Mouse (Mus musculus) CD4-positive helper T cell, adult 2 months (primary cell): ENCODE data around the gene Ttyh2.
"Not testable (repeated sequence)": the region's sequence is repeated elsewhere in the genome, so short reads cannot be mapped to it uniquely, and the experiment has no call there.

Experiments
- DNase-seq: peaks from one replicate; pipeline ENCODE4 v3.0.0-alpha.2; 2012; ENCODE audit warnings: low read depth, missing footprints, low spot score

The Ttyh2 gene

GRCm38 (mm10) chr11:114662161-114662560 lies 13.1 kb upstream of the Ttyh2 start:
- no peak for DNase-seq

GRCm38 (mm10) chr11:114662746-114663362 lies 12.4 kb upstream of the Ttyh2 start:
- DNase-seq, result peak; percentile 54

DNA sequence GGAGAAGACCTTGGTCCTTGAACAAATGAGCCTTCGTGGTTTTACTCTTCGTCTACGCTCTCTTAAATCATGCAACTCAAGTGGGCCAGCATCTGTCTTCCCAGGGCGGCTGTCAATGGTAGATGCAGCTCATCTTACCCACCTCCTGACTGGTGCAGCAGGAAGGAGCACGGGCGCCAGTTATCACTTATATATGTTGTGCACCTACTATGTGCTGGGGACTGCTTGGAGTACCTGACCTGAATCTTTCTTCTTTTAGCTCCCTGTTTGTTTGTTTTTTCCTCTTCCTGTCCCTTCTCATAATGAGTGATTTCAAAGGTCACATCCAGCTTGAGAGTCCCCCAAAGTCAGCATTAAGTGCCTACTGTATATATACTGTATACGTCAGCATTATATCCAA lies 11.1 kb upstream of the Ttyh2 start:
- DNase-seq, result no peak

DNA sequence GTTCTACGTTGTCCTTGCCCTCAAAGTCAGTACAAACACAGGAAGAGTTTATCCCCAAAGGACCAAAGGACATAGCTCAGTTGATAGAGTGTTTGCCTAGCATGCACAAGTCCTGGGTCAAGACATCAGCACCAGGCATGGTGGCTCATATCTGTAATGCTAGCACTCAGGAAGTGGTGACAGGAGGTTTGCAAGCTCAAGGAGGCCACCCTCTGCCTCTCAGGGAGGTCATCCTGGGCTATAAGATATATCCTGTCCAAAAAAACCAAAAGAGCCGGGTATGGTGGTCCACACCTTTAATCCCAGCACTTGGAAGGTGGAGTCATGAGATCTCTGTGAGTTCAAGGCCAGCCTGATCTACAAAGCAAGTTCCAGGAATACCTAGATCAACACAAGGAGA lies 9.8 kb upstream of the Ttyh2 start:
- no peak for DNase-seq

GRCm38 (mm10) chr11:114666786-114667185 lies 8.4 kb upstream of the Ttyh2 start:
- no peak for DNase-seq

DNA sequence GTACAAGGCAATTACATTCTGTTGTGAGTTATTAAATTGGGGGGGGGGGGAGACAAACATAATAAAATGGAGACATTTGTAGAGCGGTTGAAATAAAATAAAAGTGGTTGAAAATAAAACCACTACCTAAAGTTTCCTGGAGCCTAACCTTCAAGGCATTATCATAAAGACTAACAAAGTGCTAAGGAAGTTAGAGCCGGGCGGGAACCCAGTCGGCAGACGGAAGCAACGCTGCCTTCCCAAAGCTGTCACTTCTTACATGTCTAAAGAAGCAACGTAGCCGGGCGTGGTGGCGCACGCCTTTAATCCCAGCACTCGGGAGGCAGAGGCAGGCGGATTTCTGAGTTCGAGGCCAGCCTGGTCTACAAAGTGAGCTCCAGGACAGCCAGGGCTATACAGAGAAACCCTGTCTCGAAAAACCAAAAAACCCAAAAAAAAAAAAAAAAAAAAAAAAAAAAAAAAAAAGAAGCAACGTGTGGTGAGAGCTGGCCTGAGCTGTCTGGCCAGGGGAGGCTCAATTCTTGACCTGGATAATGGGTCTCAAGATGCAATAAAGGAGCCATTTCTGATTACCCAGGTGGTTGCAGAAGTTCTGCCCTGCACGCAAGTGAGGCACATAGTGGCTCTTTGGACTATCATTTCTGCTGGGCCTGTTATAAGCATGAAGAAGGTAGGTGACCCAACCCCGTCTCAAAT lies 7.8 kb upstream of the Ttyh2 start:
- DNase-seq, result peak; percentile 22

GRCm38 (mm10) chr11:114667932-114668285 lies 7.3 kb upstream of the Ttyh2 start:
- peak; percentile 67 for DNase-seq

DNA sequence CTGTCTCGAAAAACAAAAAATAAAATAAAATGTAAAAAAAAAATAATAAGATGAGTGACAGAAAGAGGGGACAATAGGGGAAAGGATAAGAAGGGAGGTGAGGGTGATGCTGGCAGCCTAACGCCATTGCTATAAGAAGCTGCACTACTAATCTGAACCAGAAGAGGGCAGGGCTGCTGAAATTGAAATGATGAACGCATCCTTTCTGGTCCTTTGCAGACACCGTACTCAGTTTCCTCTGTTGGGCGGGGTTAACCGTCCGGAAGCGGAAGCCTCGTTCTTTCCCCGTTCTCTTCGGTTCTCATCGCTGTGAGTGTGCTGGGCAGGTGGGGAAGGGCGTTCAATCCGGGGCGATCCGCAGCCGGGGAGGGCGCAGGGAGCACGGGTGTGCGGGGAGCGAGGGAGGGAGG lies 6.9 kb upstream of the Ttyh2 start, which contains the start of gene Rpl38:
Gene Rpl38 (plus strand): TSS at position 224 of the 410 bp plus-strand sequence.
- DNase-seq, result peak; percentile 95

DNA sequence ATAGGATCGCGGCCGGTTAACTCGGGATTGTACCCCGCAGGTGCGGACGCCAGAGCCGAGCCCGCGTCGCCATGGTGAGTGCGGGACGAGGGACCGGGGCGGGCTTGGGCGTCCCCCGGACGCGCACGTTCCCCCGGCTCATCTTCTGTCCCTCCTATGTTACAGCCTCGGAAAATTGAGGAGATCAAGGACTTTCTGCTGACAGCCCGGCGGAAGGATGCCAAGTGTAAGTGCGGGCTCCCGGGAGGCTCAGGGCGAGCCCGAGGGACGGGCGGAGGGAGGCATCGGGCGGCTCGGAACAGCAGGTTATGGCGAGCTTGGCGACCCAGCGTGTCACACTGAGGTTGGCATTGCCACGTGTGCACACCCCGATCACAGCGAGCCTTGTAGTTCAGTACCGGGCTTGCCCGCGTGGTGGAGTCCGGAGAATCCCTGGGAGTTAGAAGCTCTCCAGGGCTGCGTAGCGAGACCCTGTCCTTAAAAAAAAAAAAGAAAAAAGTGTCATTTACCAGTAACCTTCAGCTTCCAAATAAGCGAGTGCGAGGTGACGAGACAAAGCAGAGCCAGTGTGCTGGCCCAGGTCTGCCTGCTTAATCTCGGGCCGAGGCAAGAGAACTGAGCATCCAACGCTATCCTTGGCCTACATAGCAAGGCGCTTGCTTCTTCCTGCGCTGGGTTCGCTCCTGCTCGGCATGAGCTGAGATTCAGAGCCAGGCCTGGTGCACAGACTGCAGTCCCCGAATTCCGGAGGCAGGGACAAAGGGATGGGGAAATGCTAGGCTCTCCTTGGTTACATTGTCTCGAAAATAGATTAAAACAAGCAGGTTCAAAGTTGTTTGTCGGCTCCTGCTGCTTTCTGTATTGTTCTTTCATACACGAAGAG lies 6.2 kb upstream of the Ttyh2 start:
- DNase-seq, result peak; percentile 85

- DNase-seq, result peak; percentile 69
Observed at GRCm38 (mm10) chr11:114669651-114670168, 5.5 kb upstream of the Ttyh2 start.

- DNase-seq, result no peak
Observed at GRCm38 (mm10) chr11:114671147-114671546, 4.1 kb upstream of the Ttyh2 start.

- DNase-seq, result peak; percentile 57
Observed at GRCm38 (mm10) chr11:114672794-114673718, 2.2 kb upstream of the Ttyh2 start.

- no peak for DNase-seq
Observed at GRCm38 (mm10) chr11:114673719-114674050, 1.5 kb upstream of the Ttyh2 start.

DNA sequence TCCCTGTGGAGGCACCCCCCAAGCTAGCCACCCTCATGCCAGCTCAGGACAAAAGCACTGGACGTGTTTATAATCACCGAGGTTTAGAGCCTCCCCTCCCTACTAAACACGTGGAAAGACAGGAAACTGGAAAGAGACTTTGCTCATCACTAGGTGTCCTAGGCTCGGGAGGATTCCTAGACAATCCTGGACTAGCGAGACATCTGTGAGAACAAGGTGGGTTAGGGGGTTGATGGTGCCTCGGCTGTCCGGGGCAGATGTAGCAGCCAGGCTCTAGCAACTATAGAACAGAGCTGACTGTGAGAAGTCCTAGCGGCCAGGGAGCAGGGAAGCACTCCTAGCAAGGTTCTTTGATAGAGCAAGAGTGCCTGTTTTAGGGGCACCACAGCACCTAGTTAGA lies 1.1 kb upstream of the Ttyh2 start:
- DNase-seq, result no peak

DNA sequence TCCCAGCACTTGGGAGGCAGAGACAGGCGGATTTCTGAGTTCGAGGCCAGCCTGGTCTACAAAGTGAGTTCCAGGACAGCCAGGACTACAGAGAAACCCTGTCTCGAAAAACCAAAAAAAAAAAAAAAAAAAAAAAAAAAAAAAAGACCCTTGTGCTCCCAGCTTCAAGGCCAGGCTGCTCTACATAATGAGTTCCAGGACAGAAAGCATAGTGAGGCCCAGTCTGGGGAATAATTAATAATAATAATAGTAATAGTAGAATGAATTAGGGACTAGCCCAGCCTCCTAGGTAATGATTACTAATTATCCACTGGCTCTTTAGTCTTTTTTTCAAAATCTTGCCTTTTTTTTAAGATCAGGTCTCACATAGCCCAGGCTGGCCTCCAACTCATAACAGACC lies 435 bp upstream of the Ttyh2 start:
- not testable (repeated sequence) for DNase-seq

DNA sequence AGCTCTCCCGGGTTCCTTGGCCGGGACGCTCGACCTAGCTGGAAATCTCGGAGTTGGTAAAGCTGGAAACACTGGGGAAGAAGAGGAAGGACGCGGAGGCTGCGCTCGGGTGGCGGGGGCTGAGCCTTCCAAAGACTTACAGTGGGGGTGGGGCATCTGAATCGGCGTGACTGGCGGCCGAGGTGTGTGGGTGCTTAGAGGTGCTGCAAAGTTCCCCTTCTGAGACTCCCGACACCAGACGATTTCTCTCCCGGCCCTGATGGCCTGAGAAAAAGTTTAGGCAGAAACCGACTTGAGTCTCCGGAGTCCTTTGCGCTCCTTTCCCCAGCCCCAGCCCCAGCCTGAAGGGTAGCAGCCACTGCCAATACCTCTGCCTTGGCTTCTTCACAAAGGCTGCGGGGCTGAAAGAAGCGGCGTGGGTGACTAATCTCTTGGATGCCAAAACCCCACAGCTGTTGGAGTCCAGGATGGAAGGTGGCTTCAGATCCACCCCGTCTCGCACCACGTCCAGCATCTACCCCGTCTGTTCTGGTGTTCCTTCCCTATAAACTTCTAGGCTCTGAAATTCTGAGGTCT lies 683 bp downstream of the Ttyh2 start:
- peak; percentile 31 for DNase-seq

GRCm38 (mm10) chr11:114676431-114676830 lies 1.2 kb downstream of the Ttyh2 start:
- DNase-seq, result no peak

GRCm38 (mm10) chr11:114676896-114677530 lies 1.8 kb downstream of the Ttyh2 start:
- no peak for DNase-seq

- DNase-seq, result no peak
Observed at GRCm38 (mm10) chr11:114679582-114679981, 4.4 kb downstream of the Ttyh2 start.

GRCm38 (mm10) chr11:114680291-114680690 lies 5.1 kb downstream of the Ttyh2 start:
- no peak for DNase-seq
